Mouse (Mus musculus): Measurements from ENCODE around the gene Trmt44.

The Trmt44 gene

GRCm38 (mm10) chr5:35574653-35575599 lies at the start of gene Trmt44:
Trmt44 (minus strand) TSS chr5:35575070.
- peak; percentile 83 for DNase-seq (ENCODE audit: low read depth)

GRCm38 (mm10) chr5:35623831-35624230 lies 49.0 kb upstream of the Trmt44 start:
- DNase-seq (ENCODE audit: low read depth) = no peak

- no peak for DNase-seq (ENCODE audit: low read depth)
Measured at GRCm38 (mm10) chr5:35621114-35621513, 46.2 kb upstream of the Trmt44 start.

GRCm38 (mm10) chr5:35616943-35617342 lies 42.1 kb upstream of the Trmt44 start:
- no peak for DNase-seq (ENCODE audit: low read depth)

GRCm38 (mm10) chr5:35612722-35613121 lies 37.9 kb upstream of the Trmt44 start:
- DNase-seq (ENCODE audit: low read depth) = no peak

- DNase-seq (ENCODE audit: low read depth) = no peak
Measured at GRCm38 (mm10) chr5:35611900-35612299, 37.0 kb upstream of the Trmt44 start.

GRCm38 (mm10) chr5:35611170-35611569 lies 36.3 kb upstream of the Trmt44 start:
- DNase-seq (ENCODE audit: low read depth) = no peak

- DNase-seq (ENCODE audit: low read depth) = no peak
Measured at GRCm38 (mm10) chr5:35610381-35610780, 35.5 kb upstream of the Trmt44 start.

GRCm38 (mm10) chr5:35609971-35610370 lies 35.1 kb upstream of the Trmt44 start:
- DNase-seq (ENCODE audit: low read depth) = no peak

GRCm38 (mm10) chr5:35609381-35609780 lies 34.5 kb upstream of the Trmt44 start:
- no peak for DNase-seq (ENCODE audit: low read depth)

- DNase-seq (ENCODE audit: low read depth) = no peak
Measured at GRCm38 (mm10) chr5:35608559-35608958, 33.7 kb upstream of the Trmt44 start.

- no peak for DNase-seq (ENCODE audit: low read depth)
Measured at GRCm38 (mm10) chr5:35607784-35608183, 32.9 kb upstream of the Trmt44 start.

GRCm38 (mm10) chr5:35606800-35607199 lies 31.9 kb upstream of the Trmt44 start:
- DNase-seq (ENCODE audit: low read depth) = no peak

- DNase-seq (ENCODE audit: low read depth) = no peak
Measured at GRCm38 (mm10) chr5:35605355-35605754, 30.5 kb upstream of the Trmt44 start.

- no peak for DNase-seq (ENCODE audit: low read depth)
Measured at GRCm38 (mm10) chr5:35601526-35601925, 26.7 kb upstream of the Trmt44 start.

- no peak for DNase-seq (ENCODE audit: low read depth)
Measured at GRCm38 (mm10) chr5:35600233-35600632, 25.4 kb upstream of the Trmt44 start.

GRCm38 (mm10) chr5:35596169-35597160 lies 21.6 kb upstream of the Trmt44 start:
- no peak for DNase-seq (ENCODE audit: low read depth)

GRCm38 (mm10) chr5:35595706-35596105 lies 20.8 kb upstream of the Trmt44 start:
- DNase-seq (ENCODE audit: low read depth) = peak; percentile 79

- DNase-seq (ENCODE audit: low read depth) = no peak
Measured at GRCm38 (mm10) chr5:35594768-35595167, 19.9 kb upstream of the Trmt44 start.

GRCm38 (mm10) chr5:35593272-35593671 lies 18.4 kb upstream of the Trmt44 start:
- DNase-seq (ENCODE audit: low read depth) = no peak

GRCm38 (mm10) chr5:35592824-35593223 lies 18.0 kb upstream of the Trmt44 start:
- DNase-seq (ENCODE audit: low read depth) = no peak

GRCm38 (mm10) chr5:35592081-35592736 lies 17.3 kb upstream of the Trmt44 start:
- peak; percentile 31 for DNase-seq (ENCODE audit: low read depth)
